In the genomic region with DNA sequence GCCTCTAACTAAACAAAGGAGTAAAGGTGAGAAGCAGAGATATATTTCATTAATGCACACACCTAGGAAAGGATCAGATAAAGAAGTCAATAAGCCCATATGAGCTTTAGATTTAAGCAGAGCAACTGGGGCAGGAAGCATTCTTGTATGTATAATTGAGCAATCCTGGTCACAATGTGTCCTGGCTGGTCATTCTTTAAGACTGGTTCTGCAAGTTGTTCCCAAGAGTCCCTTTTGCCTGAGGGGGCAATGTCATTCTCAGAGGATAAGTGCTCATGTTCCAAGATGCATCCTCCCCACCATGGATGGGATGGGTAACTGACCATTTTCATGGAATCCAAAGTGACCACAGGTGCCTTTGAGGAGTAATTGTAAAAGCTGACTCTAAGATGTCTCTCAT, we compare ENCODE assay signal across 18 mouse cellular contexts. TPM values are rescaled to one million over a fixed set of nuclear protein-coding genes. Genes with fewer than 3 reads are reported as not detected.
DNase-seq lines count a peak whose midpoint lies in the region; ATAC-seq and TF ChIP-seq lines count a peak whose summit lies in the region.
"Had no signal": no experiment of that assay in that cellular context is flagged by ENCODE, and none has a peak within 500 bp of the region (broad histone marks: within the 10 kb centered on the region; RNA-seq: fewer than 3 reads in every experiment).

No protein-coding gene starts in this region.

- no peaks in the 10 kb centered on the region for H3K27me3 ChIP-seq in hindbrain, embryonic 13.5 days
- H3K27me3 ChIP-seq in hindbrain, postnatal 0 days (ENCODE audit: insufficient read depth, low read length): no peaks in the 10 kb centered on the region
- no peaks in the 10 kb centered on the region for H3K27me3 ChIP-seq in lung, postnatal 0 days (replicated peaks; ENCODE audit: insufficient read depth, low read length)
- H3K27me3 ChIP-seq in midbrain, embryonic 16.5 days (ENCODE audit: control insufficient read depth, insufficient read depth, low read depth, low read length): no peaks in the 10 kb centered on the region
- H3K27me3 ChIP-seq in midbrain, embryonic 10.5 days (ENCODE audit: low read depth, poor library complexity, severe bottlenecking): no peaks in the 10 kb centered on the region
- no peaks in the 10 kb centered on the region for H3K27me3 ChIP-seq in neural tube, embryonic 15.5 days (replicated peaks)
- H3K27me3 ChIP-seq in thymus, adult 2 months (ENCODE audit: control insufficient read depth, insufficient read depth, low read length): no peaks in the 10 kb centered on the region
- H3K27me3 ChIP-seq: embryonic facial prominence, embryonic 13.5 days had no signal

- no peak for ATAC-seq in hindbrain, embryonic 13.5 days (ENCODE audit: low FRiP score)
- no peak for ATAC-seq in hindbrain, postnatal 0 days
- no peak for ATAC-seq in lung, postnatal 0 days
- no peak for ATAC-seq in midbrain, embryonic 16.5 days
- no peak for ATAC-seq in neural tube, embryonic 15.5 days (ENCODE audit: low FRiP score)

- no peaks in the 10 kb centered on the region for H3K36me3 ChIP-seq in hindbrain, embryonic 13.5 days
- H3K36me3 ChIP-seq in hindbrain, postnatal 0 days (ENCODE audit: insufficient read depth, low read length): no peaks in the 10 kb centered on the region
- H3K36me3 ChIP-seq in lung, postnatal 0 days (ENCODE audit: insufficient read depth, low read length): no peaks in the 10 kb centered on the region
- H3K36me3 ChIP-seq in midbrain, embryonic 16.5 days (ENCODE audit: control insufficient read depth, insufficient read depth, low read length): no peaks in the 10 kb centered on the region
- no peaks in the 10 kb centered on the region for H3K36me3 ChIP-seq in midbrain, embryonic 10.5 days
- H3K36me3 ChIP-seq in neural tube, embryonic 15.5 days: no peaks in the 10 kb centered on the region
- no peaks in the 10 kb centered on the region for H3K36me3 ChIP-seq in thymus, adult 2 months (ENCODE audit: control insufficient read depth, insufficient read depth, low read length)
- H3K36me3 ChIP-seq: embryonic facial prominence, embryonic 13.5 days; heart, embryonic 10.5 days had no signal

- peaks cover 15% of the 10 kb centered on the region for H3K4me1 ChIP-seq in hindbrain, embryonic 13.5 days (replicated peaks)
- peaks cover 5% of the 10 kb centered on the region; the same call in 1 of the 2 replicates for H3K4me1 ChIP-seq in hindbrain, postnatal 0 days (ENCODE audit: insufficient read depth, low read length)
- H3K4me1 ChIP-seq in lung, postnatal 0 days (ENCODE audit: insufficient read depth, low read depth, low read length): peaks cover 13% of the 10 kb centered on the region; the same call in 1 of the 2 replicates
- H3K4me1 ChIP-seq in midbrain, embryonic 16.5 days (ENCODE audit: control insufficient read depth, insufficient read depth, low read length): peaks cover 16% of the 10 kb centered on the region
- peaks cover 21% of the 10 kb centered on the region for H3K4me1 ChIP-seq in midbrain, embryonic 10.5 days
- peaks cover 26% of the 10 kb centered on the region for H3K4me1 ChIP-seq in neural tube, embryonic 15.5 days
- peaks cover 3% of the 10 kb centered on the region; the same call in 1 of the 2 replicates for H3K4me1 ChIP-seq in thymus, adult 2 months (replicated peaks; ENCODE audit: control insufficient read depth, insufficient read depth, low read length)

- H3K9me3 ChIP-seq in hindbrain, embryonic 13.5 days: no peaks in the 10 kb centered on the region
- no peaks in the 10 kb centered on the region for H3K9me3 ChIP-seq in hindbrain, postnatal 0 days (ENCODE audit: low read length)
- H3K9me3 ChIP-seq in lung, postnatal 0 days (ENCODE audit: low read length): no peaks in the 10 kb centered on the region
- no peaks in the 10 kb centered on the region for H3K9me3 ChIP-seq in midbrain, embryonic 16.5 days (replicated peaks; ENCODE audit: control insufficient read depth, low read length, poor library complexity, severe bottlenecking)
- H3K9me3 ChIP-seq in midbrain, embryonic 10.5 days (replicated peaks): no peaks in the 10 kb centered on the region
- H3K9me3 ChIP-seq in neural tube, embryonic 15.5 days (replicated peaks): no peaks in the 10 kb centered on the region
- H3K9me3 ChIP-seq: embryonic facial prominence, embryonic 13.5 days; heart, embryonic 10.5 days had no signal

- no peak for TF ChIP-seq CTCF in hindbrain, postnatal 0 days (IDR thresholded peaks at IDR 0.05; ENCODE audit: low read depth)
- TF ChIP-seq CTCF in lung, postnatal 0 days (IDR thresholded peaks at IDR 0.05): no peak
- TF ChIP-seq CTCF in thymus, adult 2 months (IDR thresholded peaks at IDR 0.05; ENCODE audit: borderline replicate concordance, control insufficient read depth, extremely low read depth, insufficient read depth, low read length, poor library complexity): no peak

- no peak overlapping the region for H3K4me3 ChIP-seq in hindbrain, embryonic 13.5 days
- no peak overlapping the region for H3K4me3 ChIP-seq in hindbrain, postnatal 0 days (ENCODE audit: low read length)
- no peak overlapping the region for H3K4me3 ChIP-seq in lung, postnatal 0 days (ENCODE audit: low read depth, low read length)
- H3K4me3 ChIP-seq in midbrain, embryonic 16.5 days (ENCODE audit: low read depth, low read length): no peak overlapping the region; the same call in 1 of the 2 replicates
- no peak overlapping the region for H3K4me3 ChIP-seq in midbrain, embryonic 10.5 days
- H3K4me3 ChIP-seq in neural tube, embryonic 15.5 days (replicated peaks): no peak overlapping the region
- H3K4me3 ChIP-seq in thymus, adult 2 months (ENCODE audit: control insufficient read depth, insufficient read depth, low read length): no peak overlapping the region

- TF ChIP-seq POLR2A in thymus, adult 2 months (IDR thresholded peaks at IDR 0.05; ENCODE audit: control insufficient read depth, extremely low read depth, insufficient read depth, low read length, poor library complexity): no peak

- H3K27ac ChIP-seq in hindbrain, embryonic 13.5 days: no peak overlapping the region
- no peak overlapping the region for H3K27ac ChIP-seq in hindbrain, postnatal 0 days
- peak overlapping the region; percentile 62 for H3K27ac ChIP-seq in lung, postnatal 0 days (ENCODE audit: low read length)
- no peak overlapping the region for H3K27ac ChIP-seq in midbrain, embryonic 16.5 days (ENCODE audit: low read length)
- H3K27ac ChIP-seq in midbrain, embryonic 10.5 days (replicated peaks): no peak overlapping the region
- H3K27ac ChIP-seq in neural tube, embryonic 15.5 days (replicated peaks): no peak overlapping the region
- no peak overlapping the region for H3K27ac ChIP-seq in thymus, adult 2 months (ENCODE audit: control insufficient read depth, insufficient read depth, low read length)
- H3K27ac ChIP-seq: embryonic facial prominence, embryonic 13.5 days; heart, embryonic 10.5 days had no signal

- DNase-seq in hindbrain, postnatal 0 days (ENCODE audit: low spot score): no peak
- DNase-seq in lung, postnatal 0 days (ENCODE audit: low spot score): peak; percentile 78
- no peak for DNase-seq in lung, postnatal 14 days
- no peak for DNase-seq in midbrain, embryonic 10.5 days (ENCODE audit: low spot score)
- DNase-seq in thymus, adult 2 months: no peak
- DNase-seq: adrenal gland, adult 2 months; adrenal gland, postnatal 25 days; cerebellum, adult 18-20 months; cerebellum, postnatal 36 days; gastrocnemius, postnatal 36 days; heart, adult 18-20 months; heart, postnatal 10 days; heart, postnatal 4 days had no signal

- H3K4me2 ChIP-seq in hindbrain, embryonic 13.5 days: peak overlapping the region; percentile 83; the same call in 1 of the 2 replicates
- H3K4me2 ChIP-seq in hindbrain, postnatal 0 days (ENCODE audit: low read depth, low read length): no peak overlapping the region
- H3K4me2 ChIP-seq in lung, postnatal 0 days (replicated peaks; ENCODE audit: low read depth, low read length): no peak overlapping the region
- peak overlapping the region; percentile 91 for H3K4me2 ChIP-seq in midbrain, embryonic 16.5 days (ENCODE audit: low read length)
- peak overlapping the region; percentile 77 for H3K4me2 ChIP-seq in neural tube, embryonic 15.5 days

- H3K9ac ChIP-seq in hindbrain, embryonic 13.5 days: no peak overlapping the region
- no peak overlapping the region for H3K9ac ChIP-seq in hindbrain, postnatal 0 days (replicated peaks; ENCODE audit: low read length)
- no peak overlapping the region for H3K9ac ChIP-seq in lung, postnatal 0 days (replicated peaks; ENCODE audit: low read depth)
- no peak overlapping the region for H3K9ac ChIP-seq in midbrain, embryonic 16.5 days (ENCODE audit: low read depth, low read length)
- H3K9ac ChIP-seq in neural tube, embryonic 15.5 days (replicated peaks): no peak overlapping the region
- H3K9ac ChIP-seq: embryonic facial prominence, embryonic 13.5 days had no signal

- peak; percentile 55 for TF ChIP-seq EP300 in lung, postnatal 0 days (IDR thresholded peaks at IDR 0.05)

RNA-seq across cellular contexts. Expression of gene Tmod3, which starts 0.9 kb away (rescaled TPM):
- polyA plus RNA-seq in hindbrain, embryonic 13.5 days (2015; fragmentation: Nextera tagmentation; extraction: Ambion mirVana): 82.3 and 85.3 TPM in 2 replicates
- total RNA-seq in hindbrain, postnatal 0 days (2014; rRNA removed): 33.5 and 36.6 TPM in 2 replicates
- 70.7 and 76.5 TPM in 2 replicates for polyA plus RNA-seq in hindbrain, postnatal 0 days (2015; fragmentation: Nextera tagmentation; extraction: Ambion mirVana)
- 183 and 213 TPM in 2 replicates for polyA plus RNA-seq in lung, postnatal 0 days (2015; fragmentation: Nextera tagmentation; extraction: Ambion mirVana)
- polyA plus RNA-seq in midbrain, embryonic 16.5 days (2015; fragmentation: Nextera tagmentation; extraction: Ambion mirVana): 78.0 and 82.7 TPM in 2 replicates
- 90.8 and 95.5 TPM in 2 replicates for polyA plus RNA-seq in midbrain, embryonic 10.5 days (2016; fragmentation: Nextera tagmentation; extraction: Ambion mirVana)
- 68.1 and 77.0 TPM in 2 replicates for polyA plus RNA-seq in neural tube, embryonic 15.5 days (2015; fragmentation: Nextera tagmentation; extraction: Ambion mirVana)
- polyA plus RNA-seq in thymus, adult 2 months (2012; rRNA removed): 30.6 and 32.0 TPM in 2 replicates

RNA-seq across cellular contexts. Expression of gene Tmod2, which starts 50.8 kb away (rescaled TPM):
- 198 and 199 TPM in 2 replicates for polyA plus RNA-seq in hindbrain, embryonic 13.5 days (2015; fragmentation: Nextera tagmentation; extraction: Ambion mirVana)
- 125 and 126 TPM in 2 replicates for total RNA-seq in hindbrain, postnatal 0 days (2014; rRNA removed)
- 361 and 363 TPM in 2 replicates for polyA plus RNA-seq in hindbrain, postnatal 0 days (2015; fragmentation: Nextera tagmentation; extraction: Ambion mirVana)
- 10.6 and 11.3 TPM in 2 replicates for polyA plus RNA-seq in lung, postnatal 0 days (2015; fragmentation: Nextera tagmentation; extraction: Ambion mirVana)
- polyA plus RNA-seq in midbrain, embryonic 16.5 days (2015; fragmentation: Nextera tagmentation; extraction: Ambion mirVana): 348 and 370 TPM in 2 replicates
- 39.1 and 52.2 TPM in 2 replicates for polyA plus RNA-seq in midbrain, embryonic 10.5 days (2016; fragmentation: Nextera tagmentation; extraction: Ambion mirVana)
- 252 and 283 TPM in 2 replicates for polyA plus RNA-seq in neural tube, embryonic 15.5 days (2015; fragmentation: Nextera tagmentation; extraction: Ambion mirVana)
- 0.20 and 0.26 TPM in 2 replicates for polyA plus RNA-seq in thymus, adult 2 months (2012; rRNA removed)

Comparison
In these comparisons a context has a peak if more than half of its experiments do, and no peak if none do; other contexts are left out.
1. H3K4me2 ChIP-seq: peak in hindbrain, embryonic 13.5 days (single experiment), midbrain, embryonic 16.5 days (single experiment) and neural tube, embryonic 15.5 days (single experiment); none in hindbrain, postnatal 0 days (single experiment) and lung, postnatal 0 days (single experiment).